Mouse (Mus musculus) testis, adult 2 months (tissue): ENCODE measurements around the gene Ctf2. TPM values are rescaled to one million over a fixed set of nuclear protein-coding genes. Genes with fewer than 3 reads are reported as not detected.

ENCODE experiments used
- H3K27ac ChIP-seq: fragments of 200-500 bp; 2 replicates; pipeline ENCODE4 v1.5.1; 2012; ENCODE audit warnings: low read depth, low read length; ENCODE audit not compliant: control insufficient read depth, insufficient read depth
- H3K27me3 ChIP-seq: fragments of 200-500 bp; 2 replicates; pipeline ENCODE4 v1.6.1; 2012; ENCODE audit warnings: mild to moderate bottlenecking, low read length, moderate library complexity; ENCODE audit not compliant: control insufficient read depth, insufficient read depth
- H3K36me3 ChIP-seq: fragments of 200-500 bp; 2 replicates; pipeline ENCODE4 v1.6.1; 2012; ENCODE audit warnings: mild to moderate bottlenecking, low read length; ENCODE audit not compliant: control insufficient read depth, insufficient read depth
- H3K4me1 ChIP-seq: fragments of 200-500 bp; 2 replicates; pipeline ENCODE4 v1.6.1; 2012; ENCODE audit warnings: low read length; ENCODE audit not compliant: control insufficient read depth, insufficient read depth
- H3K4me3 ChIP-seq: fragments of 200-500 bp; 2 replicates; pipeline ENCODE4 v1.5.1; 2012; ENCODE audit warnings: low read depth, mild to moderate bottlenecking, low read length, moderate library complexity, mixed read lengths; ENCODE audit not compliant: control insufficient read depth
- CTCF ChIP-seq: fragments of 200-500 bp; IDR thresholded peaks from 2 replicates; pipeline ENCODE4 v1.5.1; 2012; ENCODE audit warnings: low read depth, mild to moderate bottlenecking, inconsistent platforms, low read length, moderate library complexity; ENCODE audit not compliant: control insufficient read depth, insufficient read depth, insufficient replicate concordance
- POLR2A ChIP-seq: fragments of 200-500 bp; IDR thresholded peaks from 2 replicates; pipeline ENCODE4 v1.6.1; 2012; ENCODE audit warnings: low read depth, mild to moderate bottlenecking, inconsistent platforms, low read length, moderate library complexity; ENCODE audit not compliant: control insufficient read depth
- polyA plus RNA-seq: library from polyadenylated mRNA; depleted of rRNA; stranded (reverse); fragments of >200 nt; gene quantifications from 2 replicates; pipeline ENCODE4 v1.2.3, GENCODE M21; 2012

Ctf2 gene
- polyA plus RNA-seq, 1 experiment, result not detected

- TF ChIP-seq POLR2A (peak; percentile 81; the same call in 1 of the 2 replicates), CTCF (no peak)
- peak overlapping the region; percentile 98 for H3K27ac ChIP-seq
- H3K36me3 ChIP-seq, result no peaks in the 10 kb centered on the region
- H3K4me3 ChIP-seq, result peak overlapping the region; percentile 89
- H3K27me3 ChIP-seq, result no peaks in the 10 kb centered on the region
- peaks cover 33% of the 10 kb centered on the region for H3K4me1 ChIP-seq
Measured at GRCm38 (mm10) chr7:127767671-127768345, 35.8 kb upstream of the Ctf2 start.

GRCm38 (mm10) chr7:127766851-127767609 lies 35.1 kb upstream of the Ctf2 start:
- H3K4me3 ChIP-seq, result peak overlapping the region; percentile 89
- TF ChIP-seq CTCF (no peak), POLR2A (no peak)
- H3K27me3 ChIP-seq, result no peaks in the 10 kb centered on the region
- H3K4me1 ChIP-seq, result peaks cover 33% of the 10 kb centered on the region
- peak overlapping the region; percentile 98 for H3K27ac ChIP-seq
- H3K36me3 ChIP-seq, result no peaks in the 10 kb centered on the region

GRCm38 (mm10) chr7:127765756-127766155 lies 33.8 kb upstream of the Ctf2 start:
- no peak overlapping the region for H3K4me3 ChIP-seq
- H3K4me1 ChIP-seq, result peaks cover 29% of the 10 kb centered on the region
- no peaks in the 10 kb centered on the region for H3K27me3 ChIP-seq
- no peak overlapping the region for H3K27ac ChIP-seq
- TF ChIP-seq CTCF, result no peak
- TF ChIP-seq POLR2A, result no peak
- no peaks in the 10 kb centered on the region for H3K36me3 ChIP-seq

- no peaks in the 10 kb centered on the region for H3K27me3 ChIP-seq
- TF ChIP-seq POLR2A, result no peak
- TF ChIP-seq CTCF, result no peak
- H3K4me3 ChIP-seq, result no peak overlapping the region
- peaks cover 20% of the 10 kb centered on the region for H3K4me1 ChIP-seq
- no peaks in the 10 kb centered on the region for H3K36me3 ChIP-seq
- H3K27ac ChIP-seq, result no peak overlapping the region
Measured at GRCm38 (mm10) chr7:127763642-127764041, 31.7 kb upstream of the Ctf2 start.

- Histone ChIP-seq H3K4me1 (peaks cover 3% of the 10 kb centered on the region), H3K27ac (no peak overlapping the region), H3K4me3 (no peak overlapping the region), H3K27me3 (no peaks in the 10 kb centered on the region), H3K36me3 (no peaks in the 10 kb centered on the region)
- peak; percentile 81; the same call in 1 of the 2 replicates for TF ChIP-seq CTCF
- TF ChIP-seq POLR2A, result no peak
Measured at GRCm38 (mm10) chr7:127761026-127761425, 29.1 kb upstream of the Ctf2 start.

- Histone ChIP-seq H3K4me3 (no peak overlapping the region), H3K4me1 (no peaks in the 10 kb centered on the region; the same call in 1 of the 2 replicates), H3K27me3 (no peaks in the 10 kb centered on the region), H3K36me3 (no peaks in the 10 kb centered on the region), H3K27ac (no peak overlapping the region)
- TF ChIP-seq CTCF (no peak), POLR2A (no peak)
Measured at GRCm38 (mm10) chr7:127760478-127760877, 28.5 kb upstream of the Ctf2 start.

- Histone ChIP-seq H3K4me3 (no peak overlapping the region), H3K36me3 (no peaks in the 10 kb centered on the region), H3K4me1 (no peaks in the 10 kb centered on the region; the same call in 1 of the 2 replicates), H3K27me3 (no peaks in the 10 kb centered on the region), H3K27ac (no peak overlapping the region)
- TF ChIP-seq POLR2A (no peak), CTCF (no peak)
Measured at GRCm38 (mm10) chr7:127759716-127760115, 27.8 kb upstream of the Ctf2 start.
